Mouse (Mus musculus) neural tube, embryonic 14.5 days (tissue): ENCODE results near the gene Ntm. TPM values are rescaled to one million over a fixed set of nuclear protein-coding genes. Genes with fewer than 3 reads are reported as not detected.
A peak's percentile ranks its signal among the peaks of the same experiment; 100 is the strongest.

ENCODE experiments used
- ATAC-seq: fragments of 200-750 bp; cut with Nextera tagmentation; 2 replicates; pipeline ENCODE4 v1.8.0; 2017; ENCODE audit warnings: low read depth, mild to moderate bottlenecking, moderate TSS enrichment, moderate library complexity
- H3K27ac ChIP-seq: fragments of 300-500 bp; sonication (generic); 2 replicates; pipeline ENCODE4 v1.5.1; 2014; ENCODE audit warnings: low read depth, mild to moderate bottlenecking, control low read depth, low read length, moderate library complexity, mixed read lengths
- H3K27me3 ChIP-seq: fragments of 300-500 bp; sonication (generic); 2 replicates; pipeline ENCODE4 v1.6.1; 2014; ENCODE audit warnings: low read length; ENCODE audit not compliant: control insufficient read depth, insufficient read depth
- H3K36me3 ChIP-seq: fragments of 300-500 bp; sonication (generic); 2 replicates; pipeline ENCODE4 v1.6.1; 2014; ENCODE audit warnings: low read length, mixed read lengths; ENCODE audit not compliant: control insufficient read depth, insufficient read depth
- H3K4me1 ChIP-seq: fragments of 300-500 bp; sonication (generic); 2 replicates; pipeline ENCODE4 v1.6.1; 2014; ENCODE audit warnings: low read length; ENCODE audit not compliant: control insufficient read depth, insufficient read depth
- H3K4me2 ChIP-seq: fragments of 300-500 bp; sonication (generic); 2 replicates; pipeline ENCODE4 v1.6.1; 2014; ENCODE audit warnings: mild to moderate bottlenecking, low read depth, low read length, control low read depth
- H3K4me3 ChIP-seq: fragments of 300-500 bp; sonication (generic); 2 replicates; pipeline ENCODE4 v1.5.1; 2014; ENCODE audit warnings: low read depth, low read length, control low read depth, mixed read lengths
- H3K9ac ChIP-seq: fragments of 300-500 bp; sonication (generic); replicated peaks from 2 replicates; pipeline ENCODE4 v1.6.1; 2014; ENCODE audit warnings: low read depth, mild to moderate bottlenecking, control low read depth, low read length, mixed read lengths
- H3K9me3 ChIP-seq: fragments of 300-500 bp; sonication (generic); 2 replicates; pipeline ENCODE4 v1.6.1; 2016; ENCODE audit warnings: low read length; ENCODE audit not compliant: control insufficient read depth
- WGBS: fragments of 180-500 bp; shearing (Covaris S2); extraction: QIAGEN DNeasy Blood & Tissue Kit; methylation state at CpG from one replicate; pipeline ENCODE4 v1.1.7; 2014; 5-methylcytosine and 5-hydroxymethylcytosine counted together
- polyA plus RNA-seq: library from polyadenylated mRNA; unstranded; fragments of >200 nt; fragmentation: Nextera tagmentation; extraction: Ambion mirVana; gene quantifications from 2 replicates; pipeline ENCODE4 v1.2.1, GENCODE M21; 2014

The Ntm gene
- polyA plus RNA-seq, 1 experiment from 2014 or later, result 237 TPM

DNA sequence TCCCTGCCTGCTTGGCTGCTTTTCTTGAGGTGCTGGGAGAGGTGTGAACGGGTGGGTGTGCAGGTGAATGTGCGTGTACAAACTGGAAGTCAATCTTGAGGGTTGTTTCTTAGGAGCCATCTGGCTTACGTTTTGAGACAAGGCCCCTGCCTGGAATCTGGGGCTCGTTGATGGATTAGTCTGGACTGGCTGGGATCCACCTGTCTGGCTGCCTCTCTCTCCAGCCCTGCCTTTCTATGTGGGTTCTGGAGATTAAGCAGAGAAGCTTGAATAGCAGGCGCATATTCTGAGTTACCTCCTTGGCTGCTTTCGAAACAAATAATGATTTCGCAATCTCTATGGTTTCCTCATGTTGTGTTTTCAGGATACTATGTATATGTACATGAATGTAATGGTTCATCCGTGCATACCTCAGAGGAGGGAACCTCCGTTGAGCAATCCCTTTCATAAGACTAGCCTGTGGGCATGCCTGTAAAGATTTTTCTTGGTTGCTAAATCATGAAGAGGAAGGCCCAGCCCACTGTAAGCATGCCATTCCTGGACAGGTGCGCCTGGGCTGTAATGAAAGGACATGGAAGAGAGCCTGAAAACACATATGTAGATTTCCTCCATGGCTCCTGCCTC lies 499.9 kb downstream of the Ntm start:
- H3K36me3 ChIP-seq, result no peaks in the 10 kb centered on the region
- H3K9ac ChIP-seq, result no peak overlapping the region
- WGBS, result 88% methylated on average over 10 of the region's 10 CpGs
- H3K4me1 ChIP-seq, result no peaks in the 10 kb centered on the region; the same call in 1 of the 2 replicates
- H3K27ac ChIP-seq, result no peak overlapping the region
- H3K4me3 ChIP-seq, result no peak overlapping the region
- no peaks in the 10 kb centered on the region for H3K9me3 ChIP-seq
- no peak overlapping the region for H3K4me2 ChIP-seq
- no peaks in the 10 kb centered on the region for H3K27me3 ChIP-seq
- ATAC-seq, result no peak

- Histone ChIP-seq H3K9me3 (no peaks in the 10 kb centered on the region), H3K27ac (no peak overlapping the region), H3K4me3 (no peak overlapping the region), H3K4me1 (no peaks in the 10 kb centered on the region), H3K36me3 (no peaks in the 10 kb centered on the region), H3K4me2 (no peak overlapping the region), H3K27me3 (no peaks in the 10 kb centered on the region), H3K9ac (no peak overlapping the region)
- ATAC-seq, result peak; percentile 76; the same call in 1 of the 2 replicates
- 8% methylated on average over 5 of the region's 5 CpGs for WGBS
Measured at GRCm38 (mm10) chr9:29457976-29458572, 504.9 kb downstream of the Ntm start.

DNA sequence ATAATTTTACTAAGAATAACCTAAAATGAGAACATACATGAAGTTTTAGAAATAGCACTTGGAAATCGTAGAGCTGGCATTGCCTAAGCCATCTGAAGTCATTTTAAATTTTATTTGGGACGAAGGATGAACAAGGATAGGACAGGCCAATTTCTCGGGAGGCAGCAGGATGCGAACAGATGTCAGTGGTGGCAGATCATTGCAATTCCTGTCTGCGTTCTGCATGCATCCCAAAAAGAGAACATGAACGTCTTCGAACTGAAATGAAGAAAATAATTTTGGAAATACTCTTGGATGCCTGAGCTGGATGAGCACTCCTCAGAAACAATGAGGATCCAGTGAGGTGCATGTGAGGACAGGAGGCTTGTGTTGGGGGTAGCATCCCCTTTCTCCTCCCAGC lies 506.9 kb downstream of the Ntm start:
- 92% methylated on average over 7 of the region's 7 CpGs for WGBS
- Histone ChIP-seq H3K27me3 (no peaks in the 10 kb centered on the region), H3K36me3 (no peaks in the 10 kb centered on the region), H3K27ac (no peak overlapping the region), H3K9ac (no peak overlapping the region), H3K4me2 (no peak overlapping the region), H3K4me1 (no peaks in the 10 kb centered on the region), H3K4me3 (no peak overlapping the region), H3K9me3 (no peaks in the 10 kb centered on the region)
- ATAC-seq, result no peak

GRCm38 (mm10) chr9:29451232-29451631 lies 511.7 kb downstream of the Ntm start:
- no peak overlapping the region for H3K27ac ChIP-seq
- 81% methylated on average over 1 of the region's 1 CpGs for WGBS
- H3K27me3 ChIP-seq, result no peaks in the 10 kb centered on the region
- H3K4me2 ChIP-seq, result no peak overlapping the region
- no peaks in the 10 kb centered on the region for H3K9me3 ChIP-seq
- H3K36me3 ChIP-seq, result no peaks in the 10 kb centered on the region
- no peak for ATAC-seq
- H3K4me1 ChIP-seq, result no peaks in the 10 kb centered on the region
- H3K9ac ChIP-seq, result no peak overlapping the region
- no peak overlapping the region for H3K4me3 ChIP-seq

- no peaks in the 10 kb centered on the region for H3K27me3 ChIP-seq
- no peak overlapping the region for H3K27ac ChIP-seq
- no peaks in the 10 kb centered on the region for H3K36me3 ChIP-seq
- WGBS, result 31% methylated on average over 4 of the region's 4 CpGs
- H3K9ac ChIP-seq, result no peak overlapping the region
- no peak overlapping the region for H3K4me3 ChIP-seq
- H3K9me3 ChIP-seq, result no peaks in the 10 kb centered on the region
- no peaks in the 10 kb centered on the region for H3K4me1 ChIP-seq
- no peak for ATAC-seq
- H3K4me2 ChIP-seq, result no peak overlapping the region
Measured at GRCm38 (mm10) chr9:29444001-29444400, 518.9 kb downstream of the Ntm start.

DNA sequence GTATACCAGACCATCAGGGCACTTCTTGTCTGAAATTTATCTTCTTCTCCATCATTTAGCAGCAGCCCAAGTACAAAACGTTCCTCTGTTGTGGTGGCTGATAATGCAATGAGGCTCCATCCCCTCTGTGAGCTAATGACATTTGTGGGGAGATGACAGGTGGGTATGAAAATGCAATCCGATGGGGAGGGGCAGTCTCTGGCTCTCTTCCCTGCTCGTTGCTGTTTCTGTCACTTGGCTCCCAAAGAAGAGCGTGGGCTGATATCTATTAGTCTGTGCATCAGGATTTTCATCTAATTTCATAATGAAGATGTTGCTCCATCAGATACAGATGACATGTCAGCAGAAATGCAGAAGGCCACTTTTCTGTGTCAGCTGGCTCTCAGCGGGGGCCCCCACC lies 523.5 kb downstream of the Ntm start:
- H3K9ac ChIP-seq, result no peak overlapping the region
- H3K4me3 ChIP-seq, result no peak overlapping the region
- ATAC-seq, result no peak
- no peak overlapping the region for H3K4me2 ChIP-seq
- H3K27ac ChIP-seq, result no peak overlapping the region
- H3K4me1 ChIP-seq, result 0 out of 2 replicates have a peak, but pooled peaks cover 1% of the 10 kb centered on the region
- H3K36me3 ChIP-seq, result no peaks in the 10 kb centered on the region
- no peaks in the 10 kb centered on the region for H3K9me3 ChIP-seq
- H3K27me3 ChIP-seq, result no peaks in the 10 kb centered on the region
- WGBS, result 69% methylated on average over 5 of the region's 5 CpGs

DNA sequence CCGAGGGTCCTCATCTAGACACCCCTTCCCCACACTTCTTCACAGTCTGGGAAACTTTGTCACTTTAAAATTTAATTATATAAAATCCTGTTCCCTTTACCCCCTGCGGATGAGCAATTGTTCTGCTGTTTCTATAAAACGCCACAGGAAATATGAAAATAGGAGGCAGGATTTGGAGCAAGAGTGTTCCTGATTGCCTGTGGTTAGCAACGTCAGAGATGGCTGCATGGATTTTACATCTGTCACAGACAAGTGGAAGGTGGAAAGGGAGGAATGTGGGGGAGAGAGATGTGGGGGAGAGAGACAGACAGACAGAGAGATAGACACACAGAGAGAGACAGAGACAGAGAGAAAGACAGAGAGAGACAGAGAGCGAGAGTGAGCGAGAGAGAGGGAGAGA lies 528.3 kb downstream of the Ntm start:
- Histone ChIP-seq H3K4me1 (peaks cover 6% of the 10 kb centered on the region; the same call in 1 of the 2 replicates), H3K4me2 (no peak overlapping the region), H3K9ac (no peak overlapping the region), H3K27me3 (no peaks in the 10 kb centered on the region), H3K4me3 (no peak overlapping the region), H3K27ac (no peak overlapping the region), H3K36me3 (no peaks in the 10 kb centered on the region), H3K9me3 (no peaks in the 10 kb centered on the region)
- no peak for ATAC-seq
- whole genome bisulfite sequencing, result 48% methylated on average over 6 of the region's 6 CpGs

GRCm38 (mm10) chr9:29433910-29434309 lies 529.0 kb downstream of the Ntm start:
- Histone ChIP-seq H3K27ac (no peak overlapping the region), H3K4me1 (peaks cover 6% of the 10 kb centered on the region; the same call in 1 of the 2 replicates), H3K9me3 (no peaks in the 10 kb centered on the region), H3K9ac (no peak overlapping the region), H3K4me3 (no peak overlapping the region), H3K4me2 (no peak overlapping the region), H3K27me3 (no peaks in the 10 kb centered on the region), H3K36me3 (no peaks in the 10 kb centered on the region)
- ATAC-seq, result no peak
- WGBS, result 5% methylated on average over 4 of the region's 4 CpGs

DNA sequence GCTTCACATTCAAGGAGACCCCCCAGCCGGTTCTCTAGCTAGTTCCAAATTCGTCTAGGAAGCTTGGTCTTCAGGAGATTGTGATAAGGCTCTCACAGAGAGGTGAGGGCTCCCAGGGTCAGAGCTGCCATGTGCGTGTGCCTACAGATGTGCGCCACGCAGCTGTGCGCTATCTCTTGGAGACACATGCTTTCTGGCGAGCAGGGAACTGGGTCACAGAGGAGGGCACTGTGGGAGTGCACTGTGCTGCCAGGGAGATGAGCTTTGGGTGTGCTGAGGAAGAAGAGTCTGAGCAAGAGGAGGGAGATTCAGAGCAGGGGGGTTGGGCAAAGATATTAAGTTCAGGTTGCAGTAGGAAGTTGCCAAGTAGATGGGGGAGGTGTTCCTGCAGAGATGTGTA lies 529.8 kb downstream of the Ntm start:
- Histone ChIP-seq H3K27me3 (no peaks in the 10 kb centered on the region), H3K4me3 (no peak overlapping the region), H3K9me3 (no peaks in the 10 kb centered on the region), H3K27ac (no peak overlapping the region), H3K4me1 (peaks cover 11% of the 10 kb centered on the region; the same call in 1 of the 2 replicates), H3K4me2 (no peak overlapping the region), H3K36me3 (no peaks in the 10 kb centered on the region), H3K9ac (no peak overlapping the region)
- ATAC-seq, result no peak
- 73% methylated on average over 7 of the region's 7 CpGs for WGBS
